Mouse (Mus musculus) midbrain, postnatal 0 days (tissue): ENCODE results near the gene Mavs. TPM values are rescaled to one million over a fixed set of nuclear protein-coding genes. Genes with fewer than 3 reads are reported as not detected.

Source experiments
- ATAC-seq: fragments of 200-750 bp; cut with Nextera tagmentation; 2 replicates; pipeline ENCODE4 v1.8.0; 2017; ENCODE audit warnings: moderate number of reproducible peaks, mild to moderate bottlenecking, moderate TSS enrichment, moderate library complexity; ENCODE audit not compliant: low FRiP score
- DNase-seq: peaks from one replicate; pipeline ENCODE4 v3.0.0-alpha.2; 2015; ENCODE audit warnings: low spot score
- H3K27ac ChIP-seq: fragments of 300-500 bp; sonication (generic); 2 replicates; pipeline ENCODE4 v1.5.1; 2014; ENCODE audit warnings: low read depth, mild to moderate bottlenecking, low read length, mixed read lengths
- H3K27me3 ChIP-seq: fragments of 300-500 bp; sonication (generic); 2 replicates; pipeline ENCODE4 v1.6.1; 2014; ENCODE audit warnings: low read length, control low read depth, mixed read lengths; ENCODE audit not compliant: insufficient read depth
- H3K36me3 ChIP-seq: fragments of 300-500 bp; sonication (generic); 2 replicates; pipeline ENCODE4 v1.6.1; 2014; ENCODE audit warnings: low read length, control low read depth, mixed read lengths; ENCODE audit not compliant: insufficient read depth
- H3K4me1 ChIP-seq: fragments of 300-500 bp; sonication (generic); 2 replicates; pipeline ENCODE4 v1.6.1; 2014; ENCODE audit warnings: mild to moderate bottlenecking, control low read depth, antibody characterized with exemption, low read length, mixed read lengths; ENCODE audit not compliant: insufficient read depth
- H3K4me2 ChIP-seq: fragments of 300-500 bp; sonication (generic); 2 replicates; pipeline ENCODE4 v1.6.1; 2014; ENCODE audit warnings: low read depth, mild to moderate bottlenecking, low read length, mixed read lengths; ENCODE audit not compliant: poor library complexity, severe bottlenecking
- H3K4me3 ChIP-seq: fragments of 300-500 bp; sonication (generic); 2 replicates; pipeline ENCODE4 v1.5.1; 2014; ENCODE audit warnings: low read depth, mild to moderate bottlenecking, low read length, moderate library complexity
- H3K9ac ChIP-seq: fragments of 300-500 bp; sonication (generic); replicated peaks from 2 replicates; pipeline ENCODE4 v1.6.1; 2014; ENCODE audit warnings: mild to moderate bottlenecking, low read length, moderate library complexity, mixed read lengths; ENCODE audit not compliant: poor library complexity, severe bottlenecking
- H3K9me3 ChIP-seq: fragments of 300-500 bp; sonication (generic); 2 replicates; pipeline ENCODE4 v1.6.1; 2016; ENCODE audit warnings: low read length, control low read depth
- CTCF ChIP-seq: IDR thresholded peaks from 2 replicates; pipeline ENCODE4 v1.5.1; 2016; ENCODE audit warnings: antibody characterized with exemption, mild to moderate bottlenecking
- WGBS: fragments of 180-500 bp; shearing (Covaris S2); extraction: QIAGEN DNeasy Blood & Tissue Kit; methylation state at CpG from one replicate; pipeline ENCODE4 v1.1.7; 2014; 5-methylcytosine and 5-hydroxymethylcytosine counted together
- polyA plus RNA-seq: library from polyadenylated mRNA; unstranded; fragments of >200 nt; fragmentation: Nextera tagmentation; extraction: Ambion mirVana; gene quantifications from 2 replicates; pipeline ENCODE4 v1.2.1, GENCODE M21; 2015
- total RNA-seq: library from RNA; depleted of rRNA; stranded (reverse); fragments of >200 nt; gene quantifications from 2 replicates; pipeline ENCODE4 v1.2.3, GENCODE M21; 2014

Gene Mavs
- total and polyA plus RNA-seq, 2 experiments from 2014 or later, result 4.0 to 10.9 TPM

- Histone ChIP-seq H3K4me2 (peak overlapping the region; percentile 58), H3K4me1 (0 out of 2 replicates have a peak, but pooled peaks cover 2% of the 10 kb centered on the region), H3K27me3 (no peaks in the 10 kb centered on the region), H3K36me3 (peaks cover 13% of the 10 kb centered on the region), H3K4me3 (peak overlapping the region; percentile 59), H3K9ac (peak overlapping the region; percentile 74; the same call in 1 of the 2 replicates), H3K27ac (peak overlapping the region; percentile 91), H3K9me3 (no peaks in the 10 kb centered on the region)
- ATAC-seq, result peak; percentile 2; the same call in 1 of the 2 replicates
- DNase-seq, result no peak
- 76% methylated on average over 4 of the region's 4 CpGs for WGBS
- TF ChIP-seq CTCF, result no peak
Observed at GRCm38 (mm10) chr2:131209125-131209795, 24.6 kb upstream of the Mavs start.

- peak overlapping the region; percentile 91 for H3K27ac ChIP-seq
- ATAC-seq (peak; percentile 96), DNase-seq (peak; percentile 96)
- H3K9me3 ChIP-seq, result no peaks in the 10 kb centered on the region
- peak; percentile 96 for TF ChIP-seq CTCF
- H3K27me3 ChIP-seq, result no peaks in the 10 kb centered on the region
- peak overlapping the region; percentile 58 for H3K4me2 ChIP-seq
- peaks cover 13% of the 10 kb centered on the region for H3K36me3 ChIP-seq
- H3K4me3 ChIP-seq, result peak overlapping the region; percentile 59
- 0 out of 2 replicates have a peak, but pooled peaks cover 2% of the 10 kb centered on the region for H3K4me1 ChIP-seq
- peak overlapping the region; percentile 74 for H3K9ac ChIP-seq
- under 1% methylated on average over 50 of the region's 50 CpGs for WGBS
Observed at GRCm38 (mm10) chr2:131209969-131210792, 23.7 kb upstream of the Mavs start.

- peak overlapping the region; percentile 59 for H3K4me3 ChIP-seq
- H3K27me3 ChIP-seq, result no peaks in the 10 kb centered on the region
- H3K9ac ChIP-seq, result peak overlapping the region; percentile 74; the same call in 1 of the 2 replicates
- peak overlapping the region; percentile 58 for H3K4me2 ChIP-seq
- DNase-seq (no peak), ATAC-seq (no peak)
- 62% methylated on average over 9 of the region's 9 CpGs for WGBS
- peaks cover 13% of the 10 kb centered on the region for H3K36me3 ChIP-seq
- no peaks in the 10 kb centered on the region for H3K9me3 ChIP-seq
- H3K27ac ChIP-seq, result peak overlapping the region; percentile 91
- 0 out of 2 replicates have a peak, but pooled peaks cover 2% of the 10 kb centered on the region for H3K4me1 ChIP-seq
- no peak for TF ChIP-seq CTCF
Observed at GRCm38 (mm10) chr2:131211026-131211615, 22.7 kb upstream of the Mavs start.

GRCm38 (mm10) chr2:131213773-131214172, 20.1 kb upstream of the Mavs start:
- DNase-seq (no peak), ATAC-seq (no peak)
- Histone ChIP-seq H3K4me3 (no peak overlapping the region), H3K9me3 (no peaks in the 10 kb centered on the region), H3K27me3 (no peaks in the 10 kb centered on the region), H3K4me1 (0 out of 2 replicates have a peak, but pooled peaks cover 2% of the 10 kb centered on the region), H3K36me3 (peaks cover 13% of the 10 kb centered on the region), H3K27ac (no peak overlapping the region), H3K4me2 (no peak overlapping the region), H3K9ac (no peak overlapping the region)
- 87% methylated on average over 7 of the region's 7 CpGs for WGBS
- TF ChIP-seq CTCF, result no peak

- ATAC-seq (no peak), DNase-seq (no peak)
- Histone ChIP-seq H3K36me3 (peaks cover 13% of the 10 kb centered on the region), H3K9me3 (no peaks in the 10 kb centered on the region), H3K4me3 (no peak overlapping the region), H3K27ac (no peak overlapping the region), H3K4me1 (no peaks in the 10 kb centered on the region), H3K4me2 (no peak overlapping the region), H3K27me3 (no peaks in the 10 kb centered on the region), H3K9ac (no peak overlapping the region)
- no peak for TF ChIP-seq CTCF
- 85% methylated on average over 7 of the region's 7 CpGs for WGBS
Observed at GRCm38 (mm10) chr2:131215941-131216858, 17.7 kb upstream of the Mavs start.
